Mouse (Mus musculus): ENCODE data around the gene Zfp354b.

- TF ChIP-seq CTCF (IDR thresholded peaks at IDR 0.05; ENCODE audit: insufficient read depth, low read length) (no peak), POLR2A (IDR thresholded peaks at IDR 0.05; ENCODE audit: borderline replicate concordance, extremely low read depth, low read depth, low read length) (no peak)
Measured at GRCm38 (mm10) chr11:50942386-50942785, 11.0 kb upstream of the Zfp354b start.

Data from lung, adult 2 months (tissue).